Mouse (Mus musculus) activated CD4-positive, CD25-positive, alpha-beta regulatory T cell (primary cell): ENCODE results near the gene Dnajc15. TPM values are rescaled to one million over a fixed set of nuclear protein-coding genes. Genes with fewer than 3 reads are reported as not detected.

Experiments used
- polyA plus RNA-seq, 2 experiments: library from polyadenylated mRNA; unstranded; fragments of 100-300 nt; shearing (Covaris generic); gene quantifications; one replicate each; pipeline ENCODE4 v1.2.1; 2017

Dnajc15 gene
- 100 to 1,000 TPM; 121 to 203 TPM for polyA plus RNA-seq

DNA sequence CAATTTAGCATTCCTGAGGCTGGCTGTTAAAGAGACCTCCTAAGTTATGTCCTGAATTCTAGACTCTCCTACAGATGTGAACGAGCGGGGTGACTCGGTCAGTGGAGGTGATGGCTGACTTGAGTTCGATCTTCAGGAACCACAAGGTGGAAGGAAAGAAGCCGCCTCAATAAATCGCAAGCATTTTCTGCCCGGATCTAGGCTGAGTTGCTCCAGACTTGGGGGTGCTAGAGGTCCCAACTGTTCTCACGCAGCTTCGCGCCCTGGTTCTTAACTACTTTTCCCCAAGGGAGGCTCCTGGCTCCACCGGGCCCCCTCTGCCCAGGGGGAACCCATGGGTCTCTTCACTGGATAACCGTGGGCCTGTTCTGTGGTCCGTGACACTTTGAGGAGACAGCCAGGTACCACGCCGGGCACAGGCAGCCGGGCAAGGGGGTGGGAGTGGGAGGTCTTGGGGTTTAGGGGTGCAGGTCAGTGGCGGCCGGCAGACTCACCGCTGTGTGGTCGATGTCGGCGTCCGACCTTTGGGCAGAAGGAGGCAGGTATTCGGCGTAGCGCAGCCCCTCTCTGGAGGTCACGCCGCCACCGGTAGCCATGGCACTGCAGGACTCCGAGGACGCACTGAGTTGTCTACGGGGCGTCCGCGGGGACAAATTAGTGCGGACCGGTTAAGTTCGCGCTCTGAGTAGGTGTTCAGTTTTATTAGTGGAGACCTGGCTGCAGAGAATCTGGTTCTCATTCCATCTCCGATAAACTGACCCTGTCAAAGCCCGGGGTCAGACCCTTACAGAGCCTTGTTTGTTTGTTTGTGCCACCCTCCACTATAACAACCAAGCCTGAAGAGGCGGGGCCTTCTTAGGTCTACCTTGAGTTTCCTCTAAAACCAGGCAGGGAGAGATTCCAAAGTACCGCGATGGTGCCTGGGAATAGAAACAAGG lies at the start of gene Dnajc15:
Gene Dnajc15 (minus strand): TSS at position 822 of the 938 bp plus-strand sequence.

DNA sequence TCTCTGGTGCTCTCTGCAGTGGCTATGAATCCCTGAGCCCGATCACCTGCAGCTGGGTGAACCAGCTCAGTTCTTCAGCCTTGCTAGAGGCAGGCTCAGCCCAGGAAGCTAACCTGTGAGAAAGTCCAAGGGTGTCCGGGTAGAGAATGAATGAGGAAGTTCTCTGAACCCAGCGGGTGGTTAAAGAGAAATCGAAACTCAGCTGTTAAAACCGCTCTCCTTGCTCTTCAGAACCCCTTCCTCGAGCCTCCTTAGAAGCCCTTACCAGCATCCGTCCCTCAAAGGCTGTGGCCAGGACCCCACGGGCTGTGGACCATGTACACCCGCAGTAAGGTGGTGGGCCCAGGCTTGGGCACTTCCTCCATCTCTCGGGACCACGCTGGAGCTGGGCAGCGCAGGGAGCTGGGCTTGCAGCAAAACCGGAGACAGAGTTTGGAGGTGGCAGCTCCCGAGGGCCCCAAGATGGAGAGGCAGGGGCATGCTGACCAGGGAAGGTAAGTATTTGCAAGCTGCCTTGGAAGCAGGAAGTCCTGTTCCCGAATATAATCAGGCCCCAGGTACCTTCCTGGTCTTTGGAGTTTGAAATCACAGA lies 29.3 kb upstream of the Dnajc15 start, which contains the start of gene Epsti1:
Gene Epsti1 (plus strand): TSS at position 69 of the 592 bp plus-strand sequence.

Other genes starting within 250 kb of the Dnajc15 start
- gene Epsti1, start 29.1 kb upstream of the Dnajc15 start, polyA plus RNA-seq, result 100 to 1,000 TPM; 106 to 187 TPM
- under 1 TPM in 1 of 2 experiments, not detected in 1; 0.42 TPM for gene Fam216b, start 213.9 kb upstream of the Dnajc15 start, polyA plus RNA-seq